Mouse (Mus musculus): Measurements from ENCODE around the gene Rpl27. TPM values are rescaled to one million over a fixed set of nuclear protein-coding genes. Genes with fewer than 3 reads are reported as not detected.
"Not testable (repeated sequence)": the region's sequence is repeated elsewhere in the genome, so short reads cannot be mapped to it uniquely, and the experiment has no call there.

The Rpl27 gene
- polyA plus RNA-seq, 1 experiment from 2014 or later = 212 TPM

GRCm38 (mm10) chr11:101465101-101465868, 23.2 kb downstream of the Rpl27 start:
- Histone ChIP-seq H3K9me3 (no peaks in the 10 kb centered on the region), H3K4me1 (peaks cover 62% of the 10 kb centered on the region), H3K4me2 (peak overlapping the region; percentile 86), H3K36me3 (replicated peaks) (peaks cover 19% of the 10 kb centered on the region), H3K4me3 (peak overlapping the region; percentile 69), H3K9ac (peak overlapping the region; percentile 80), H3K27ac (peak overlapping the region; percentile 90), H3K27me3 (replicated peaks) (no peaks in the 10 kb centered on the region)
- ATAC-seq (replicated peaks) = peak; percentile 51
- under 1% methylated on average over 51 of the region's 51 CpGs for whole genome bisulfite sequencing

- H3K9ac ChIP-seq = peak within 1 kb of the TSS; percentile 80
- H3K27me3 ChIP-seq (replicated peaks) = no peaks in the 10 kb centered on the region
- WGBS = 2% methylated on average over 60 of the region's 60 CpGs
- peaks cover 16% of the 10 kb centered on the region for H3K36me3 ChIP-seq (replicated peaks)
- peak within 1 kb of the TSS; percentile 90 for H3K27ac ChIP-seq
- ATAC-seq (replicated peaks) = peak; percentile 76
- H3K4me2 ChIP-seq = peak within 1 kb of the TSS; percentile 86
- H3K9me3 ChIP-seq = no peaks in the 10 kb centered on the region
- peaks cover 62% of the 10 kb centered on the region for H3K4me1 ChIP-seq
- H3K4me3 ChIP-seq = peak within 1 kb of the TSS; percentile 69
Measured at GRCm38 (mm10) chr11:101465869-101466551, 23.9 kb downstream of the Rpl27 start, which contains the start of gene Vat1. Gene Vat1 (minus strand): TSS chr11:101466230.

DNA sequence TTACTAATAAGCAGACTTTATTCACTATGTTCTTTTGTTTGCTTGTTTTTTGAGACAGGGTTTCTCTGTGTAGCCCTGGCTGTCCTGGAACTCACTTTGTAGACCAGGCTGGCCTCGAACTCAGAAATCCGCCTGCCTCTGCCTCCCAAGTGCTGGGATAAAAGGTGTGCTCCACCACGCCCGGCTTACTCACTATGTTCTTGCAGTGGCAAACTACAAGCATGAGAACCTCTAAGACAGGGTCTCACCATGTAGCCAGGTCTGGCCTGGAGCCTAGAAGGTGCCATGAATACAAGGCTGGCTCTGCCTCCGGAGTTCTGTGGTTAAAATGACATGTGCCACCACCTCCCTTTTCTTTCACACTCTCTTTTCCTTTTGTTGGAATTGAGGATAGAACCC, 24.5 kb downstream of the Rpl27 start:
- peaks cover 10% of the 10 kb centered on the region for H3K36me3 ChIP-seq (replicated peaks)
- not testable (repeated sequence) for H3K9me3 ChIP-seq; ATAC-seq (replicated peaks); H3K9ac ChIP-seq; H3K27ac ChIP-seq; H3K27me3 ChIP-seq (replicated peaks)
- WGBS = 63% methylated on average over 5 of the region's 5 CpGs
- H3K4me2 ChIP-seq = peak overlapping the region; percentile 86
- peaks cover 61% of the 10 kb centered on the region for H3K4me1 ChIP-seq
- H3K4me3 ChIP-seq = peak overlapping the region; percentile 69

DNA sequence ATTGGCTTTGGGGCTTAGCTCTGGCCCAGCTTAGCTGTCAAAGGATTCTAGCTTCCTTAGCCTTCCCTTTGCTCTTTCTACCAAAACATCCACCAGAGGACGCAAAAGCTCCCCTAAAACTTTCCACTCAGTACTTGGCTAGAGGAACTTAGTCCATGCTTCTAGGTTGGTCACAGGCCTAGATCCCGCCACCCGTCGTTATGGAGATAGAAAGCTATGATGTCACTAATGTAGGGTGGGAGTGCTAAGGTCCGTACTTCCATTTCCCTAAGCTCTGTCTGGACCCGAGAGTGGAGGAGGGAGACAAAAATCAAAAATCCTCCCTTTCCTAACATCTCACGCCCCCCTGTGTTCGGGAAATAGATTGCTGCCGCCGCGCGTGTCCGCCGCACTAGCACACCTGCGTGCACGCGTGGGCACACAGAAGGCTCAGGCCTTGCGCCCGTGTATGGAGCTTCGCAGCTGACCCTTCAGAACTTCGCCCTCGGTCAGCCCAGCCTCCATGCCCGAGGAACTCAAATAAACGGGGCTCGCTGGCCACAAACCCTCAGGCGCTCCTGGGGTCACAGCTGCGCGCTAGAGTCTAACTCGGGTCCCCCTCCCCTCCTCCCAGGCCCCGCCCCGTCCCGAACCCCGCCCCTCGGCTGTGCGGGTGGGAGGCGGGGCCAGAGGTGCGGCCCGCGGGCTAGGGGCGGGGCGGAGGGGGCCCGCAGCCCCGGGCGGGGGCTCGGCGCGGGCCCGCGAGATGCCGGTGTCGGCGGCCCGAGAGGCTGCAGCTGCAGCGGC, 25.6 kb downstream of the Rpl27 start:
- Histone ChIP-seq H3K27ac (peak overlapping the region; percentile 79), H3K9ac (peak overlapping the region; percentile 75), H3K9me3 (no peaks in the 10 kb centered on the region), H3K36me3 (replicated peaks) (no peaks in the 10 kb centered on the region), H3K27me3 (replicated peaks) (no peaks in the 10 kb centered on the region), H3K4me2 (peak overlapping the region; percentile 75), H3K4me3 (peak overlapping the region; percentile 69), H3K4me1 (peaks cover 50% of the 10 kb centered on the region)
- peak; percentile 61 for ATAC-seq (replicated peaks)
- 1% methylated on average over 54 of the region's 54 CpGs for WGBS

GRCm38 (mm10) chr11:101468263-101468688, 26.2 kb downstream of the Rpl27 start:
- under 1% methylated on average over 29 of the region's 31 CpGs for WGBS
- Histone ChIP-seq H3K4me1 (peaks cover 44% of the 10 kb centered on the region), H3K4me2 (peak overlapping the region; percentile 75), H3K9me3 (no peaks in the 10 kb centered on the region), H3K4me3 (peak overlapping the region; percentile 69), H3K9ac (peak overlapping the region; percentile 75), H3K36me3 (replicated peaks) (no peaks in the 10 kb centered on the region), H3K27me3 (replicated peaks) (no peaks in the 10 kb centered on the region), H3K27ac (peak overlapping the region; percentile 79)
- ATAC-seq (replicated peaks) = peak; percentile 34

- H3K4me3 ChIP-seq = peak overlapping the region; percentile 69
- 2% methylated on average over 13 of the region's 13 CpGs for WGBS
- no peaks in the 10 kb centered on the region for H3K36me3 ChIP-seq (replicated peaks)
- H3K27me3 ChIP-seq (replicated peaks) = no peaks in the 10 kb centered on the region
- peak overlapping the region; percentile 75 for H3K9ac ChIP-seq
- no peak for ATAC-seq (replicated peaks)
- peak overlapping the region; percentile 75 for H3K4me2 ChIP-seq
- H3K4me1 ChIP-seq = peaks cover 39% of the 10 kb centered on the region
- no peaks in the 10 kb centered on the region for H3K9me3 ChIP-seq
- peak overlapping the region; percentile 79 for H3K27ac ChIP-seq
Measured at GRCm38 (mm10) chr11:101468731-101469130, 26.6 kb downstream of the Rpl27 start.

DNA sequence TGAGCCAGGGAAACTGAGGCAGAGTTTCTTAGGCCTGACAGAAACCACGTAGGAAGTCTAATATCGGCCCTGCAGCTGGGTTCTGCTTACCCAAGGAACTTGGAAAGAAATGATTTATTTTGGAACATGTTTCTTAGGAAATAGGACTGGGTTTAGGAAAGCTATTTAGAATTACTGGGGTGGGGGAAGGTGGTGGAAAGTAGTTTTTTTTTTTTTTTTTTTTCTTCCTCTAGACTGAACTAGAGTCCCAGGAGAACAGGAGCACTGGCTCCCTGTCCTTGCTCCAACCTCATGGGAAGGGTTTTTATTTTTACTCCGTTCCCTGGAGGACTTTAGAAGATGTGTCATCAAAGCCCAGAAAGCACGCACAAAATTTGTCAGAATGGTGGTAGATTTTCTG, 27.1 kb downstream of the Rpl27 start:
- ATAC-seq (replicated peaks) = no peak
- Histone ChIP-seq H3K9ac (no peak overlapping the region), H3K4me2 (peak overlapping the region; percentile 75), H3K27me3 (replicated peaks) (no peaks in the 10 kb centered on the region), H3K4me1 (peaks cover 35% of the 10 kb centered on the region), H3K36me3 (replicated peaks) (no peaks in the 10 kb centered on the region), H3K4me3 (peak overlapping the region; percentile 69), H3K9me3 (no peaks in the 10 kb centered on the region), H3K27ac (no peak overlapping the region)
- WGBS = 69% methylated on average over 4 of the region's 4 CpGs

DNA sequence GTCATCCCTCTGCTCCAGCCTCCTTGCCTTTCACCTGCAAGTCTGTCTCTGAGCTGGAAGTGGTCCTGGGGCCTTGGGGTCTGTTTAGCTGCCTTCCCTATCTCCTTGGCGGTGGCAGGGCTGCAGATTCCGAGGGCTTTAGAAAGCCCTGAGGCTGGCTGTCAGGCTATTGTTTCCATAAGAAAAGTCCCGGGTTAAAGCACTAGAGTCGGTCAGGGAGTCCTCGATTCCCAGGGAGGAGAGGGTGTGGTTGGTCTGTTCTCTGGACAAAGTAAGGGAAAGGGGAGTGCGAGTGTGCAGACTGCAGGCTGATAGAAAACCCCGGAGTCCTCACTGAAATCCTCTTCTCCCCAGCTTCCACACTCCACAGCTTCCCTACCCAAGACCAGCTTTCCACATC, 28.1 kb downstream of the Rpl27 start:
- Histone ChIP-seq H3K9ac (no peak overlapping the region), H3K27ac (no peak overlapping the region), H3K36me3 (replicated peaks) (no peaks in the 10 kb centered on the region), H3K4me2 (0 out of 2 replicates have a peak overlapping the region, but pooled peaks have one; percentile 2), H3K9me3 (no peaks in the 10 kb centered on the region), H3K4me3 (no peak overlapping the region), H3K27me3 (replicated peaks) (no peaks in the 10 kb centered on the region), H3K4me1 (peaks cover 28% of the 10 kb centered on the region)
- ATAC-seq (replicated peaks) = no peak
- WGBS = 10% methylated on average over 7 of the region's 7 CpGs

GRCm38 (mm10) chr11:101471926-101472325, 29.8 kb downstream of the Rpl27 start:
- no peaks in the 10 kb centered on the region for H3K9me3 ChIP-seq
- H3K4me3 ChIP-seq = no peak overlapping the region
- no peak for ATAC-seq (replicated peaks)
- H3K36me3 ChIP-seq (replicated peaks) = no peaks in the 10 kb centered on the region
- H3K27ac ChIP-seq = peak overlapping the region; percentile 14; the same call in 1 of the 2 replicates
- H3K4me1 ChIP-seq = peaks cover 20% of the 10 kb centered on the region
- no peaks in the 10 kb centered on the region for H3K27me3 ChIP-seq (replicated peaks)
- 58% methylated on average over 3 of the region's 3 CpGs for WGBS
- no peak overlapping the region for H3K4me2 ChIP-seq
- H3K9ac ChIP-seq = no peak overlapping the region

GRCm38 (mm10) chr11:101472336-101472735, 30.2 kb downstream of the Rpl27 start:
- 63% methylated on average over 7 of the region's 7 CpGs for WGBS
- peak overlapping the region; percentile 14; the same call in 1 of the 2 replicates for H3K27ac ChIP-seq

GRCm38 (mm10) chr11:101473686-101474085, 31.6 kb downstream of the Rpl27 start:
- H3K36me3 ChIP-seq (replicated peaks); H3K27ac ChIP-seq; H3K4me3 ChIP-seq; H3K9ac ChIP-seq; ATAC-seq (replicated peaks); H3K4me2 ChIP-seq; H3K9me3 ChIP-seq; H3K27me3 ChIP-seq (replicated peaks): not testable (repeated sequence)
- 88% methylated on average over 1 of the region's 1 CpGs for WGBS
- peaks cover 21% of the 10 kb centered on the region for H3K4me1 ChIP-seq

More at GRCm38 (mm10) chr11:101472336-101472735, 30.2 kb downstream of the Rpl27 start:
- H3K36me3 ChIP-seq (replicated peaks) = no peaks in the 10 kb centered on the region
- H3K9ac ChIP-seq = no peak overlapping the region
- H3K9me3 ChIP-seq = no peaks in the 10 kb centered on the region
- H3K4me2 ChIP-seq = no peak overlapping the region
- no peaks in the 10 kb centered on the region for H3K27me3 ChIP-seq (replicated peaks)
- peaks cover 19% of the 10 kb centered on the region for H3K4me1 ChIP-seq
- no peak overlapping the region for H3K4me3 ChIP-seq
- no peak for ATAC-seq (replicated peaks)

GRCm38 (mm10) chr11:101474298-101474697, 32.2 kb downstream of the Rpl27 start:
- Histone ChIP-seq H3K9me3 (no peaks in the 10 kb centered on the region), H3K27me3 (replicated peaks) (no peaks in the 10 kb centered on the region), H3K36me3 (replicated peaks) (no peaks in the 10 kb centered on the region), H3K4me3 (no peak overlapping the region), H3K9ac (no peak overlapping the region), H3K4me2 (no peak overlapping the region), H3K4me1 (peaks cover 21% of the 10 kb centered on the region), H3K27ac (no peak overlapping the region)
- ATAC-seq (replicated peaks) = no peak
- WGBS = 62% methylated on average over 5 of the region's 5 CpGs

Measured in midbrain, embryonic 15.5 days (tissue).